Mouse (Mus musculus) myocyte (in vitro differentiated cells): ENCODE results near the gene Isyna1.

Experiments
- CEBPB ChIP-seq: IDR thresholded peaks from 2 replicates; pipeline ENCODE4 v1.6.1; 2011; ENCODE audit warnings: mild to moderate bottlenecking, moderate library complexity; ENCODE audit not compliant: poor library complexity, insufficient read depth, severe bottlenecking
- E2F4 ChIP-seq: IDR thresholded peaks from one replicate; pipeline ENCODE4 v1.6.1; 2011; ENCODE audit warnings: mild to moderate bottlenecking, control low read depth, moderate library complexity; ENCODE audit not compliant: insufficient read depth
- MAX ChIP-seq: IDR thresholded peaks from one replicate; pipeline ENCODE4 v1.6.1; 2011; ENCODE audit warnings: low read depth, mild to moderate bottlenecking, control low read depth
- MYOD1 ChIP-seq, 3 experiments: IDR thresholded peaks; one replicate each; pipeline ENCODE4 v1.6.1; 2011; ENCODE audit warnings: control low read depth in 2 of 3, low read depth in 2 of 3, mild to moderate bottlenecking in 2 of 3, moderate library complexity in 1 of 3; ENCODE audit not compliant: insufficient read length in 2 of 3, control insufficient read depth in 1 of 3
- MYOG ChIP-seq, 3 experiments: IDR thresholded peaks; one replicate each; pipeline ENCODE4 v1.6.1; 2011; ENCODE audit warnings: control low read depth in 2 of 3, low read depth in 2 of 3, mild to moderate bottlenecking in 2 of 3; ENCODE audit not compliant: insufficient read length in 2 of 3, control insufficient read depth in 1 of 3, insufficient read depth in 1 of 3
- POLR2A ChIP-seq: IDR thresholded peaks from one replicate; pipeline ENCODE4 v1.6.1; 2011; ENCODE audit warnings: low read depth, mild to moderate bottlenecking, control low read depth, moderate library complexity; ENCODE audit not compliant: insufficient read length
- POLR2AphosphoS2 ChIP-seq: IDR thresholded peaks from one replicate; pipeline ENCODE4 v1.6.1; 2011; ENCODE audit warnings: low read depth, control low read depth; ENCODE audit not compliant: insufficient read length
- REST ChIP-seq: IDR thresholded peaks from one replicate; pipeline ENCODE4 v1.6.1; 2011; ENCODE audit warnings: mild to moderate bottlenecking, control low read depth, moderate library complexity; ENCODE audit not compliant: insufficient read depth, insufficient read length
- SRF ChIP-seq: IDR thresholded peaks from one replicate; pipeline ENCODE4 v1.6.1; 2011; ENCODE audit warnings: low read depth; ENCODE audit not compliant: control insufficient read depth, insufficient read length
- TCF12 ChIP-seq: IDR thresholded peaks from one replicate; pipeline ENCODE4 v1.6.1; 2011; ENCODE audit warnings: mild to moderate bottlenecking, control low read depth; ENCODE audit not compliant: poor library complexity, insufficient read depth, severe bottlenecking
- TCF3 ChIP-seq: IDR thresholded peaks from one replicate; pipeline ENCODE4 v1.6.1; 2011; ENCODE audit warnings: low read depth, control low read depth; ENCODE audit not compliant: insufficient read length
- USF1 ChIP-seq: IDR thresholded peaks from one replicate; pipeline ENCODE4 v1.6.1; 2011; ENCODE audit warnings: low read depth, mild to moderate bottlenecking, control low read depth, moderate library complexity

DNA sequence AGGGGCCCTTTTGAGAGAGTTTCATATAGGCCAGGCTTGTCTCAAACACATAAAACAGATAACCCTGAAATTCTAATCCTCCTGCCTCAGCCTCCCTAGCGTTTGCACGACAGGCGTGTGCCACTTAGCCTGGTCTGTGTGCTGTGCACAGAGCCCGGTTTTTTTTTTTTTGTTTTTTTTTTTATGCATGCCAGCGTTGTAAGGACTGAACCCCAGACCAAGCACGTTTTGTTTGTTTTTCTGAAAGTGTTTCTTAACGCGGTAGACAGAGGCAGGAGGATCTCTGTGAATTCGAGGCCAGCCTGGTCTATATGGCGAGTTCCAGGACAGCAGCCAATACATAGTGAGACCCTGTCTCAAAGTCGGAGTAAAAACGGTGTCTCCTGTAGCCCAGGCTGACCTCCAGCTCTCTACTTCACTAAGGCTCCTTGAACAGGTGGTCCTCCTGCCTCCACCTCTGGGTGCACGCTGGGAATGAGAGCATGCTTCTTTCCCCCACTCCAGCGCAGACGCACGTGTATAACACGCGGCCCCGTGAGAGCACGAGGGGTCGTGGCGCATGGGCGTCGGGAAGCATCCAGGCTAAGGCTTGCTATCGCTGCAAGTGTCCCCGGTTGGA is 14.7 kb downstream of the Isyna1 start, which contains the start of gene Ssbp4:
- no peak for TF ChIP-seq USF1
- TF ChIP-seq POLR2A = no peak
- no peak for TF ChIP-seq TCF12
- TF ChIP-seq MAX = no peak
- TF ChIP-seq CEBPB = no peak
- no peak for TF ChIP-seq REST
- no peak for TF ChIP-seq TCF3
- no peak for TF ChIP-seq E2F4
- no peak for TF ChIP-seq MYOG (IDR thresholded peaks at IDR 0.05; ENCODE audit: control insufficient read depth in 1 of 3, insufficient read depth in 1 of 3, insufficient read length in 2 of 3, low read depth in 2 of 3)
- TF ChIP-seq MYOD1 (IDR thresholded peaks at IDR 0.05; ENCODE audit: control insufficient read depth in 1 of 3, insufficient read length in 2 of 3, low read depth in 2 of 3) = no peak
- TF ChIP-seq POLR2AphosphoS2 = no peak
- TF ChIP-seq SRF = no peak
